Mouse (Mus musculus) R1 (cell line): ENCODE results near the gene Tnmd.

Experiments
- DNase-seq: peaks from one replicate; pipeline ENCODE4 v3.0.0-alpha.2; 2018; ENCODE audit warnings: low read depth, low spot score

The Tnmd gene

DNA sequence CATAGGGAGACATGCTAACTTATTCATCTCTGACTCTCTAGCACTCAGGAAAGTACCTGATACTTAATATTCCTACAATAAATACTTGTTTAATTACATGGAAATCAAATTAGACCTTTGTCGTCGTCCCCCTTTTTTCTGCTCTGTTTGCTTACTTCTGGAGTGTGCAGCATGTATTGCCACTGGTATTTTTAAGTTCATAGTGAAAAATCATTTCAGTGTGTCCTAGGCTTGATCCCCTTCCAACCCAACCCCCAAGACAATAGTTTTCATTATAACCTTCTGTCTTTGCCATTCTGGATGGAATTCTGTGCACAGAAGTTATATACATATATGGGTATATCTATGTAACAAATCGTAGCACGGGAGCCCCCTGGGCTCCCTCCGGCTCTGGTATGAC is at the start of gene Tnmd:
Gene Tnmd (plus strand): TSS at position 301 of the 400 bp plus-strand sequence.
- DNase-seq = no peak

DNA sequence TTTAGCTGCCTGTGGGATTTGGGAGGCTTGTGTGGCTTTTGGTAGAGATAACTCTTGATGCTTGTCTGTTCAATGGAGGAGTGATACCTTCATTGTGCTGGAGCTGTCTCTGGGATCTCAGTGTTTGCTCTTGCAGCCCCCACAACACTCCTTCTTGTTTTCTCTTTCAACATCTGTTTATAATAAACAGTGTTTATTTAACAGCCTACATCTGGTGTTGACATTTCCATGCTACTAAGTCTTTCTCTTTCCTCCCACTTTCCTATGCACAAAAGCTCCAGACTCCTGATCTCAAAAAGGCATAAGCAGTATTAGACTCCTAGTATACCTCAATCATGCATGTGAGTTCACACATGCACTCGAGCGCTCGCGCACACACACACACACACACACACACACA is 2.9 kb downstream of the Tnmd start:
- DNase-seq = no peak

DNA sequence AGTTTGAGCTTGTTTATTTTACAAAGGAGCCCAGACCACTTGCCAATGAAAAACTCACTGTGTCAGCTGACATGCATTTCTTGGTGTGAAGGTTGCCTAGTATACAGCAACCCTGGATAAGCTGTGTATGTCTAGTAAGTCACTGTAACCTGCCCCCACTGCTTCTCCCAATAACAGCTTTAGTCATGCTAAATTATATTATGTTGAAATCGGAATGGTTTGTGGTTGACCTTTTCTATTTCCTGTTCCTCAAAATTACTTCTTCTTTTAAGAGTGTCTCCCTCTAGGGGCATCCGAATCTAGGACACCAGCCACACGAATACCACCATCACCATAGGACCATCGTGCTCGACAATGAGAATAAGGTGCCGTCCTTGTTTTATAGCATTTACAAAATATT is 19.0 kb downstream of the Tnmd start:
- DNase-seq = no peak

DNA sequence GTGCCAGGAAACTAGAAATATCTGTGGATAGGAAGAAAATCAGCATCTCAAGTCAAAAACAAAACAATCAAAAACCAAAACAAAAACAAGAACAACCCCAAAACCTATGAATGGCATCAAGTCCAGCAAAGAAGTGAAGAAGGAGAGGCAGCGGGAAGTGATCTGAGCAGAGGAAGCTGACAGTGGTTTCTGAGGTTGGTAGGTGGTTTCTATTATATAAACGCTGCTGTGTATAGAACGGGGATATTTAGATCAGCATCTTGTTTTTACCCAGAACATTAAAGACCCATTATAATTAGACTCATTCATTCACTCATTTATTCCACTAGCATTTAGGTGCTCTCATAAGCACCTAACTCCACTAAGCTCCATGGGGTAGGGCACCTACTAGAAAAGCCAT is 36.5 kb downstream of the Tnmd start:
- no peak for DNase-seq

DNA sequence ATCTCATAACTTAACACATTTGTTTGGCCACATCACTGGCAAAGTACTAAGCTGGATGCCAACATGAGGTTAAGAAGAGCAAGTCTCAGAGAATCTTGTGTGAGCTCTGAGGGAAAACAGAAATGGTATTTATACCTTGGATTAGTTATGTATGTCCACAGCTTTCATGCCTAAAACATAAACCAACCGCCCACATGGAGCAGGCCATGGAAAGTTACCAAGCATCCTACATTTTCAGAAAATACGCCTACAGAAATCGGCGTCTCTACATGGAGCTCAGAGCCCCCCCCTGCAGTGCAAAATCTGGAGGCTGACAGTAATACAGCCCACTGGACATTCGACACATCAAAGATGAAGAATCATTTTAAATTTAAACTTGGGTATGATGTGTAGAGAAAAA is 37.3 kb downstream of the Tnmd start:
- DNase-seq = no peak

DNA sequence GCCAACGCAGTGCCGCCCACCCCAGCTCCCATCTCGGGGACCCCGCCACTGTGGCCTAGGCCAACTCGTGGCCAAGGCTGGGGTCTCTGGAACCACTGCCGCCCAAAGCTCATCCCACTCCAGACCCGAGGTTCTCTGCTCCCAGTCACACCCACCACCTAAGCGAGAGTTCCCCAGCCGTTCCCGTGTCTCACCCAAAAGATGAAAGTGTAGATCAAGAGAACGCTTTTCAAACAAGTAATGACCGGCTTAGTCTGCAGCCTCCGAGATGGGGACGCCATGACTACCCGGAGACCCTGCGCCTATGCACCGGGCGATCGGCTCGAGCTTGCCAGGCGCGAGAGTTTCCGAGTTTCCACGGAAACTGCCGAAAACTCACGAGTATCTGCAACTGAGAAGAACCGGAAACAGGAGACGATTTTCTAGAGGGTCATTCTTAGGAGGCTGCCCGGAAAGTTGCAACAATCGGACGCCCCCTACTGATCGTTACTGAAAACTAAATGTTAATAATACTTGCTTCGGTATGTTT is 47.3 kb downstream of the Tnmd start, which contains the start of gene Tspan6:
Gene Tspan6 (minus strand): TSS at position 416 of the 529 bp plus-strand sequence.
- peak; percentile 73 for DNase-seq

DNA sequence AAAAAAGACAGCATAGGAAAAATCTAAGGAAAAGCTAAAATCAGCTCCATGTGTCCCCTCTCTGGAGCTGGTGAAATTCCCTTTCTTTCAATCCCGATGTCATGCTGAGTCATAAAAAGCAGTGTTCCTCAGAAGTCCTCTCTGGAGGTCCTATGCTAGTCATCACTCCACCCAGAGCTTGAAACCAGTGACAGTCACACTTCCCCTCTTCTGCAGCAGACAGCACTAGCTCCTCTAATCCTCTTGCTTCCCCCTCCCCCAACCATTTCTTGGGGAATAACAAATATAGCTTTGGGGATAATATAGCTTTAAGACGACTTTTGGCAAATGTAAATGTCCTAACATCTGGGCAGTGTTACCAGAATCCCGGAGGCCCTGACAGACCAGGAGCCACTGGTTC is 57.5 kb downstream of the Tnmd start, which contains the start of gene Srpx2:
Gene Srpx2 (plus strand): TSS at position 166 of the 400 bp plus-strand sequence.
- DNase-seq = no peak

DNA sequence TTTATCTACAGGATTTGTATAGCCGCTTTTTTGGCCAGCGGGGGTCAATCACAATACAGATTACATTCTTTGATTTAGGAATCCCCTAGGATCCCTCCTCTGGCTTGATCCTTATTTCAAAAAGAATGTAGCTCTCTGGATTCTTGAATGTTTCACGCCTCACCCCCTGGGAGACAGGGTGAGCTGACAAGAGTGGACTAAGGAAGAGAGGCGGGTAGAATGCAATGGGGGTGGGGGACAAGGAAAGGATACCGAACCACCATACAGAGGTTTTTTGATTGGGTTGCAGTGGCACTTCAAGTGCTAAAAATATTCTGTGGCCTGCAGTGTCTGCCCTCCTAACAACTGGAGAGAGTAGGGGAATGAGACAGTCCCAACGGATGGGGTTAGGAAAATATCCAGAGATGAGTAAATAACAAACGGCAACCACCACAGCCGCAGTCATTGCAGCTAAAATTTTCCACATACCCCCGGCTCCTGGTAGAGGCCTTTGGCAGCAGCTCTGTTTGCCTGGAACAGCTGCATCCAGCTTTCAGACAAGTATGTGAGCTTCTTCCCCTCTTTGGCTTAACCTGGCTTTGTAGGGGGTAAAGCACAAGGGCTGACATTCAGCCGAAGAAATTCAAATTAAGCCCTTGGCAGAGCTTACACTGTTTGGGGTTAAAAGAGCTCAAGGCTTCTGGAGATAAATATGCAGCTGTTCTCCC is 60.8 kb downstream of the Tnmd start:
- DNase-seq = no peak

DNA sequence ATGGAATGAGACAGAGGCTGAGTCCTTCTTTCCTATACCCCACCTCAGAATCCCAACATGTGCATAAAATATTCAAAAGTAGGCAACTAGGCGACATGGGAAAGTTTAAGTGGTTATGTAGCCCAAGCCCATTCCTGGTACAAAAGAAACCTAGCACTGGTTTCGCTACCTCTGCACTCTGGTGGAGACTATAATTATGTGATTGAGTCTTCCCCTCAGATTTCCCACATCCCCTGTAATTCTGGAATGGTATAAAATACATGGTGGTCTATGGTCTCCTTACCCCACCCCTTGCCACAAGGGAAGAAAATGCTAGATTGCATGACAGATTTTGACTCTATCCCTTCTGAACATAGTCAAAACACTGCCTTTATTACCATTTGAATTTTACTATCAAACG is 62.2 kb downstream of the Tnmd start:
- DNase-seq = no peak

DNA sequence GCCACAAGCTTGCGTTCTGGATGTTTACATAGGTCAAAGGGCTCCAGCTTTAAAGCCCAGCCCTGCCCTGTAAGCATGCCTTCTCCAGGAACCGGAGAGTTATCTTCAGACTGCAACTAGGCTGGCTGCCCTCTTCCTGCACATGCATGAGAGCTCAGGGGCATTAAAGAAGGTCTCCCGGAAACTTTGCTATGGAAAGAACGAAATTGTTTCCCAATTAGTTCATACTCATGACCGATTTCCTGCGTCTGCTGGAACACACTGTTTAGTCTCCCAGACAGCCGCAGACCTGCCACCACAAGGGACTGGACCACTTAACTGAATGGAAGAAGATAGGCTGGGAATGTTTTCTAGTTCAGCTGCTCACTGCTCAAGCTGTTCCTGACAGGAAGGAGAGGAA is 63.4 kb downstream of the Tnmd start:
- no peak for DNase-seq
